Mouse (Mus musculus): ENCODE measurements at regions not wholly inside any gene's neighbourhood (a gene's known extent, or its start where the extent isn't known, plus 50 kb on each side); places are given as distances from the start of the nearest gene placed in this dataset.

GRCm38 (mm10) chr8:109012655-109013054 lies 481.2 kb upstream of the Pmfbp1 start:
- DNase-seq = no peak

GRCm38 (mm10) chr8:109013577-109013976 lies 480.2 kb upstream of the Pmfbp1 start:
- no peak for DNase-seq

DNA sequence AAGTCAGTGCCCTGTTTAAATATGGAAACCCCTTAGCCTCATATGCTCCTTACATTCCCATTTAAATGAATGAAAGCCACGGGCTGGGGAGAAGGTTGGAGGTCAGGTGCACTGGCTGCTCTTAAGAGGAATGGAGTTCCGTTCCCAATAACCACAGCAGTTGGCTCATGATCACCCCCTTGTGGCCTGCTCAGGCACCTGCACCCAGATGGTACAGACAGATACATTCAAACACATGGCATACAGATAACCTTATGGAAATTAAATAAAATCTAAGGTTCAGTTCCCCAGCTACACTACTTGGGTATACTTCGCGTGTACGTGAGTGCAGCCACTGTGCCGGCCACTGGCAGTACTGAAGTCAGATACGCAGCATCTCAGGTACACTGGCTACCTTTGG lies 479.1 kb upstream of the Pmfbp1 start:
- DNase-seq = peak; percentile 47

DNA sequence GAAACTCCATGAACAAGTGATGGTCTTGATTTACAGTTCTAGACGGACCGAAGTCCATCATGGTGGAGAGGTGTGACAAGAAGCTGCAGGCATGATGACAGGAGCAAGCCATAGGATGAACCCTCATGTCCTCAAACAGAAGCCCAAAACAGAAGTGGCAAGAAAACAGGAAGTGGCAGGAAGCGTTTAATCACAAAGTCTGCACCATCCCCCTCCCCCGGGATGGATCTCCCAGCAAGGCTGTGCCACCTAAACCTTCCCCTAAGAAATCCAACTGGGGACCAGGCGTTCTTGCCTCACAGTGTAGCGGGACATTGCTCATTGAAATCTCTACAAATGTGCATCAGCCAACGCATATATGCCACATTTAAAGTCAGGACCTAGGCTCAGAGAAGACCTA lies 474.3 kb upstream of the Pmfbp1 start:
- no peak for DNase-seq

DNA sequence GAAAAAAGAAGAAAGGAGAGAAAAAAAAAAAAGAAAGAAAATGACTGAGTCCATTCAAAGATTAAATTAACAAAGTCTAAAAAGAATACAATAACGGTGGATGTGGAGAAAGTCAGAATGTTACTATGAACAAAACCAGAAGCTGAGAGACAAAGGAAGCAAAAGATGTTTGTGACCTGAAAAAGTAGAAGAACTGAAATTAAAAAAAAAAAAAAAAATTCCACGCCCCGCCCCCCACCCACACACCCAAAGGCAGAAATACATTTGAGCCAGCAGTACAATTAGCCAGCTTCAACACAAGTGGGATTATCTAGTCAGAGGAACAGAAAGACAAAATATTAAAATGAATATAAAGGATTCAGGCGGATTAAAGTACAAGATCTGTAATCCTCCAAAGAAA lies 473.7 kb upstream of the Pmfbp1 start:
- DNase-seq = no peak

GRCm38 (mm10) chr8:109027923-109028322 lies 465.9 kb upstream of the Pmfbp1 start:
- no peak for DNase-seq

DNA sequence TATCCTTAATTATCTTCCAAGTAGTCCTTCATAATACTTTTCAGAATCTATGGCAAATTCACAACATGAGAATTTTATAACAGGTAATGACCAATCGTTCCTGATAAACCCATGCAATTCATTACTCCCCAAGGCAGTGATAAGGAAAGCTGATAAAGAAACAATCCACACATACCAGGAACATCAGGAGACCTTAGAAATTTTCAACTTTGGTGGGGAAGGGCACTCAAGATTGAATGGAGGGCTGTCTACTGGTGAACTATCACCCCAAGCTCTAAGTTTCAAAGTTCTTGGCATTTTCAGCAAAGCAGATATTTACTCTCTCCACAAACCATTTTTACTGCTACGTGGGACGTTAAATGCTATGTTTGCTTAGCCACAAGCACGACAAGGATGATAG lies 440.2 kb upstream of the Pmfbp1 start:
- no peak for DNase-seq

- DNase-seq = no peak
These were observed 434.7 kb upstream of the Pmfbp1 start for GRCm38 (mm10) chr8:109059152-109059551.

DNA sequence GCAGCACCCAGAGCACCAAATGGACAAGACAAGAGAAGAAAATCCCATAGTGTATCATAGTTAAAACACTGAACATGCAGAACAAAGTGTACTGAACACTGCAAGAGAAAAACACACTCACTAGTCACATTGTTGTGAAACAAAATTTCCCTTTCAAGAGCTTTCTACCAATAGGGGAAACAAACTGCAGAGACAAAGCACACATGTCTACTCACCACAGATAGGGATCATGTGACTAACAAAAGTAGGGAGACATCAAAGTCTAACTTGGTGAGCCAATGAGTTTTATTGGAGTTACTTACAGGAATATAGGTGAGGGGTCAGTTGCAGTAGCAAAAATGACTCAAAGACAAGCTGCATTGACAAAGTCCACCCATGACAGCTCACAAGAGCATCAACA lies 431.5 kb upstream of the Pmfbp1 start:
- DNase-seq = no peak

DNA sequence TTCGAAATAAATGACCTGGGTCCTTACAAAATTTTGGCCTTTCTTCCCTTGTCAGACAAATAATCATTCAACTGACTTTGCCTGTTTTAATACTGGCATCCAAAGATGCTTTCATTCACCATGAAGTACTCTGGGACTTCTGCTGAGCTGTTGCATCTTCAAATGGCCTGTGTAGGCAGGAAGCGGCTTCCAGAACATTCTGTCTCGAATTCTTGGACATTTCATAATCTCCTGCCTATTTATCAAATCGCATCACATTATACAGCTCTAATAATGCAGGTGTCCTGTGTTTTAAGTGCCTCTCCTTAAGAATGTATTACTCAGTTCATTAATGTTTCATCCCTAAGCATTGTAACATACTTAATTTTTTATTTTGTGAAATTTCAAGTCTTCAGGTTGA lies 420.1 kb upstream of the Pmfbp1 start:
- no peak for DNase-seq

GRCm38 (mm10) chr8:109075006-109075405 lies 418.8 kb upstream of the Pmfbp1 start:
- peak; percentile 14 for DNase-seq

DNA sequence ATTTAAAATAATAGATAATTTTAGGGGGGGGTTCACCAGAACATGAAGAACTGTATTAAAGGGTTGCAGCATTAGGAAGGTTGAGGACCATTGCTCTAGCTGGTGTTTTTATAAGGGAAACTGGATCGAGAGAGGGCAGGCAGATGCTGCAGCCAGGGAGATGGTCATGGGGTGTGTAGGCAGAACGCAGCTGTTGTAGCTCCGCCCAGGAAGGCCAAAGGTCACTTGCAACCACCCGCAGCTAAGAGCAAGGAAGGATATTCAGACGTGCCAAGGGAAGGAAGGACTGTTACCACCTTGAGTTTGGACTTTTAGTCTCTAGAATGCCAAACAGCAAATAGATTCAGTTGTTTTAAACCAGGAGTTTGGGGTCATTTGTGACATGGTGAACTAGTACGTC lies 414.6 kb upstream of the Pmfbp1 start:
- DNase-seq = no peak

DNA sequence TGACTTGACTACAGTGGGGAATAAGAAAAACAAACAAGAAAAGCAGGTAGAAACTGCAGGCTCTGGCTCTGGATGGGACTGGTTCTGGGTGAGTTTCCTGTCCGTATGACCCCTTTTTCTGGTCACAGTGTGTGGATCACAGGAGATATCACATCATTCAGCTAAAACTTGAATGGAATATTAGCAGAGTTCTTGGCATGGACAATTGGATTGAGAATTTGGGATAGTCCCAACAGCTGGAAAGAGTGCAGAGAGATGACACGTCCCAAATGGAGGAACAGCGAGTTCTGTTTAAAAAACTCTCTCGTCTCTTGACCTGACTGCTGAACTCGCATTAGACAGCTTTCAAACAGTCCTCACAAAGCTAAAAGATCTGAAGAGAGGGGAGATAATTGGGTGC lies 412.5 kb upstream of the Pmfbp1 start:
- DNase-seq = no peak

DNA sequence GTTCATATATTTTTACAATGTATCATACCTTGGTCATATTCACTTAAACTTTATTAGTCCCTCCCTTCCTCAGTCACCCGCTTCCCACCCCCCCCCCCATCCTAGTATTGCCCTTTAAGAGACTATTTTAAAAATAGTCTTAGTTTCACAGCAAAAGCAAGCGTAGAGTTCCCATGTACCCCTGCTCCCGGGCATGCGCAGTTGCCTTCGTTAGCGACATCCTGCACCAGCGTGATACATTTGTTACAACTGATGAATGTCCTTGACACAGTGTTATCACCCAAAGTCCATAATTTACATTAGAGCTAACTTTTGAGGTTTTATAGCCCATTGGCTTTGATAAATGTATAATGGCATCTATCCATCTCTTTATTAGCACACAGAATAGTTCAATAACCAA lies 408.7 kb upstream of the Pmfbp1 start:
- no peak for DNase-seq

DNA sequence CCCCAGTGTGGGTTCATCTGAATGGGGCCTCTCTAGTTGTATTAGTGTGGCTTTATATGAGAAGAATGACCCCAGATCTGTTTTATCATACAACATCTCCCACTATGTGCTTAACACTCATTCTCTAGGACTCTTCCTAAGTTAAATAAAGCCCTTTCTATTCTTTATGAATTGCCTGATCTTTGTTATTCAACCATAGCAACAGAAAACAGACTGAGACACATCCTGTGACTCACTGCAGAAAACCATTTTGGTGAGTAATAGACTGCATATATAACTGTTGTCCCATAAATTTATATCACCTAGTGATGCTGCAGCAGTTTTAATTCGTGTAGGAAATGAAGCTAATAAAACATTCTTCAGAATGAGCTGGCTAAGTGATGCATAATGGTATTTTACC lies 406.0 kb upstream of the Pmfbp1 start:
- DNase-seq = no peak

DNA sequence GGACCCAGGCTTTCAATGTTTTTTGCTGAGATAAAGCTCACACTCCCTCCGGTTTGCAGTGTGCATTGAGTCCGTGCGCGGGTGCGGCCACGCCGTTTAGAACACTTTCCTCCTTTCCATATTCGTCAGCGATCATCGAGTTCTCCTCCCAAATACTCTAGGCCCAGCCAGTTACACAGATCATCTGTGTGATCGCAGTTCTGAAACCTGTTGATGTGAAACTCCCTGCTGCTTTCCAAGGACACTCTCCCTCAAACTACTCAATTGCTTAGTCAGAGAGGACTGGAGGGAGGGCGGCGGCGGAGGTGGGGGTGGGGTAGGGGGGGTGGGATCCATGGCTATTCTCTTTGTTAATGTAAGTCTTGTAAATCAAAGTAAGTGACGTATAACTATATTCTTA lies 394.2 kb upstream of the Pmfbp1 start:
- no peak for DNase-seq

- DNase-seq = no peak
These were observed 392.4 kb upstream of the Pmfbp1 start for GRCm38 (mm10) chr8:109101416-109101815.

DNA sequence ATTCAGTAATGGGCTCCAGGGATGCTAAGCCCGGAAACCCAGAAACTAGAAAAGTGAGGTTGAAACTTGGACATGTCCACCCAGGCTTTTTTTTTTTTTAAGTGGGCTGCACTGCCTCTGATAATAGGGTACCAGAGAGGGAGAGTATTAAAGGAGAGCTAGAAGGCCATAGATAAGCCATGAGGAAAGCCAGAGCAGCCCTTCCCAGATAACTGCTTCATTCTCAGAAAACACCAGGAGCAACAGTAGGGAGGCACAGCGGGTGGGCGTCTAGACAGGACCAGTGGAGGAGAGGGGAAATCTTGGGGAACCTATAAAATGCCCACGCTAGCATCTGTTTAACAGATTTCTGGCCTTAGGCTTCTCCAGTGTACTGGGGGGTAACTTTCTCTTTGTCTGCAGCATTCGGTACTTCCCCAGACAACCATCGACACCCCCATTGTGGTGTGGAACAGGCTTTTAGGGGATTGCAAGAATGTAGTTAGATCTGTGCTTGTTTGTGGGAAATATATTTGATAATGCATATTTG lies 389.0 kb upstream of the Pmfbp1 start:
- no peak for DNase-seq

DNA sequence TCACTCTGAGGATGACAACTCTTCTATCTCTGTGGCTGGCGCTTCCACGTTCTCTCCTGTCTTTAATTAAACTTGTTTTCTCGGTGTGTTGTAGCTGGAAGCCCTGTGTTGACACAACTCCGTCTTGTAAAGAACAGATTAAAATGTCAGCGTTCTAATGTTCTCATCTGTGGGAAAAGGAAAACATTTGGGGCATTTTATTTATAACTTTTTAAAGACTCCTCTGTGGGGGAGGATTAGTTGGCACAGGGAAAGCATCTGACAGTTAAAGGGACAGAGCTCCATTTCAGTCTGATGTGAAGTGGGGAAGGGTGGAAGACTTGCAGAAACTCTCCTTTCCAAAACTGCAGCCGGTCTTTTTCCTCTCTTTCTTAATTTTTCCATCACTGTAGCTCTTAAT lies 388.1 kb upstream of the Pmfbp1 start:
- DNase-seq = no peak

GRCm38 (mm10) chr8:109106971-109107370 lies 386.9 kb upstream of the Pmfbp1 start:
- no peak for DNase-seq

GRCm38 (mm10) chr8:109107762-109108161 lies 386.1 kb upstream of the Pmfbp1 start:
- no peak for DNase-seq

DNA sequence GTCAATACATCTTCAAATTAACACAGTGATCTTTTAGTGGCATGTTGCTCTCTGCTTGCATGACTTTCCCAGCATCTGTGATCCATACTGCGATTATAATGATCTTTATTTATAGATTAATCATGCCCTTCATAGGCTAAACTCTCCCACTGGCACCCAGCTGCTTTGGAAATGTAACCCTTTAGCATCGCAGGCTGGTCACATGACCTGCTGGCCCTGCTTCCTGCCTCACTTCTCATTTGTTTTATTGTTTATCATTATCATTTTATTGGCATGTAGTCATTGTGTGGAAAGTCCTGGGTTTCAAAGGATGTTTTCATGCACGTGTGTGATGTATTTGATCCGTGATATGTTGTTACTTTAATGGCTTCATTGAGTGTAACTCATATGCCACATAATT lies 384.4 kb upstream of the Pmfbp1 start:
- no peak for DNase-seq

GRCm38 (mm10) chr8:109121776-109122175 lies 372.1 kb upstream of the Pmfbp1 start:
- DNase-seq = no peak

- DNase-seq = no peak
These were observed 351.2 kb upstream of the Pmfbp1 start for GRCm38 (mm10) chr8:109142495-109143158.

DNA sequence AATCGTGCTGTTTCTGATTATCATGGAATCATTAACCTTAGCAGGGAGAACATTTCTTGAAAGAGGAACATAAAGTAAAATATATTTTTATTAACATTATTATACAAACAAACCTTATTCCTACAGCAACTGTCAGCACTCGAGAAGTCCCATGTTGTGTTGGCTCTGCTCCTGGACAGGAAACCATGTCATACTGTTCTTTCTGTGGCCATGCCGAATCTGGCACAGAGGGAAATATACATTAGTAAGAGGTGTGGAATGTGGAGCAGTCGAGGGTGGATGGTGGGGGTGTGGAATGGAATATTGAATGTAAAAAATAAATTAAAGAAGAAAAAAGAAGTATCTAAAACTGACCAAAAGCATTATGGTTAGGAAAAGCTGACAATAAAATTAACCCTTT lies 342.1 kb upstream of the Pmfbp1 start:
- DNase-seq = no peak
